Mouse (Mus musculus): ENCODE measurements around the gene Ptpn6.

- TF ChIP-seq CTCF (IDR thresholded peaks at IDR 0.05; ENCODE audit: insufficient read depth, low read length), result no peak
- no peak for TF ChIP-seq POLR2A (IDR thresholded peaks at IDR 0.05; ENCODE audit: borderline replicate concordance, extremely low read depth, low read depth, low read length)
Observed at GRCm38 (mm10) chr6:124683591-124684417, 54.7 kb downstream of the Ptpn6 start.
